Mouse (Mus musculus): Measurements from ENCODE around the gene Akap17b. TPM values are rescaled to one million over a fixed set of nuclear protein-coding genes. Genes with fewer than 3 reads are reported as not detected.
A peak's percentile ranks its signal among the peaks of the same experiment; 100 is the strongest.
"Not testable (repeated sequence)": the region's sequence is repeated elsewhere in the genome, so short reads cannot be mapped to it uniquely, and the experiment has no call there.

Gene Akap17b
- 4.2 and 7.4 TPM in 2 replicates for total RNA-seq (2017)

DNA sequence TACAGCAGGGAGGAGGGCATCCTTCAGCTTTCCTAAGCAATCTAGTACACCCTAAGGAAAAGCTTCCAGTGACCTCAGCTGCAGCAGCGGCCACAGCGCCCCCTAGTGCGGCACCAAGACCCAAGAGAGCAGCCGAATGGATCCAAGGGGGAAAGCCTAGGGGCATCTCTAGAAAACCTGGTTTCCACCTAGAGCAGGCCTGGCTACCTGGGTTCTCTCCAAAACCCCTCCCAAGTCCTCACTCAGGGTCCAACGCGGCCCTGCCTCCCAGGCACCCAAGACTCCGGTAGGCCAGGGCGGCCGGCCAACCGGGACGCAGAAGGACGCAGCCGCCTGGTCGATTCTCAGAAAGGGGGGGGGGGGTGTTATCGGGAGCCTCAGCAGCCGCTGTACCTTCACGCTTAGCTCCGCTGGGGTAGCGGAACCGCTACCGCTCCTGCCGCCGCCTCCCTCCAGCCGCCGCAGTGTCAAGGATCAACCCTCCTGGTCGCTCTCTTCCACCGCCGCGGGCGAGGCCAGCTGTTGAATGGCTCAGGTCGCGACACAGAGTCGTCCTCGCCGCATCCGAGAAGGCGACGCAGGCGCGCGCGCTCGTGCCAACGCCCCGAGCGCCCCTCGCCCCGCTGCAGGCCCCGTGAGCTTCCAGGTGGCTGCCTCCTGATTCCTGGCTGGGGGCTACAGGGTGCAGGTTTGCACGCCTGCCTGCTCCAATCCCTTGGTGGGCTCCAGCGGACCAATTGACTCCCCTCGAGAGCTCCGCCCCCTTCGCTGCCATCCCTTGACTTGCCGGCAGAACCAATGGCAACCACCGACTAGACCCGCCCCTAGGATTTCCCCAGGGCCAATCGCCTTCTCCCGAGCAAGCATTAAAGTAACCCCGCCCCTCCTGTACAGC, at the start of gene Akap17b:
Gene Akap17b, minus strand, starts transcription at position 739 of the 895 bp plus-strand sequence.
- peak; percentile 93 for ATAC-seq (ENCODE audit: extremely low read depth, insufficient number of reproducible peaks, low FRiP score, poor library complexity, severe bottlenecking)

DNA sequence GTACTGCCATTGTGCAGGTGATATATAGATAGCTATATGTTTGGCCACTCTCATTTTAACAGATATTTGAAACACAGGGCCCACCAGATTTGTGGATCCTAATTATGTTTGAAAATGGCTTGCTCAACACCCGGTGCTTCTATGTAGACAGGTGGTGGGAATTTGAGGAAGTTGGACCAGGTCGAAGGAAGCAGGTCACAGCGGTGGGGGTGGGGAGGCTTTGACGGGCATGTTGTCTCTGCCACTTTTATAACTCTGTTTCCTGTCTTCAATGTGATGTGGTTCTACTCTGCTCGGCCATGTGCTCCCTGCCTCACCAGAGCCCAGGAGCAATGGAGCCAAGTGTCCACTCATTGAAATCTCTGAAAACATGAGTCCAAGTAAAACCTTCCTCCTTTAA, 46.2 kb upstream of the Akap17b start:
- no peak for ATAC-seq (ENCODE audit: extremely low read depth, insufficient number of reproducible peaks, low FRiP score, poor library complexity, severe bottlenecking)

DNA sequence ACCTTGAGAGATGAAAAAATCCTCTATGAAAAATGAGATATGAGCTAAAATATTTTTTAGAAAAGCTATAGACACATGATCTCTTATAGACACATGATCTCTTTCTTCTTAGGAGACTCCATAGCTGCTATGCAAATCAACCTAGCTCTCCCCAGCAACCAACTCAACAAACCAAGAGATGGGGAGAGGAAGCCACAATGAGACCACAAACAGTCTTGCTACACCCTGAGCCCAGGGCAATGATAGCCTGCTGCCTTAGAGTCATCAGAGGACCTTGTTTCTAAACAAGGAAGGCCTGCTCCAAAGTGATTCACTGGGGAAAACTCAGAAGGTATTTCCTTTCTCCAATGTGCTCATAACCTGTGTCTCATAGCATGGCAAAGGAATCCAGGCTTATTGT, 44.5 kb upstream of the Akap17b start:
- ATAC-seq (ENCODE audit: extremely low read depth, insufficient number of reproducible peaks, low FRiP score, poor library complexity, severe bottlenecking), result no peak

DNA sequence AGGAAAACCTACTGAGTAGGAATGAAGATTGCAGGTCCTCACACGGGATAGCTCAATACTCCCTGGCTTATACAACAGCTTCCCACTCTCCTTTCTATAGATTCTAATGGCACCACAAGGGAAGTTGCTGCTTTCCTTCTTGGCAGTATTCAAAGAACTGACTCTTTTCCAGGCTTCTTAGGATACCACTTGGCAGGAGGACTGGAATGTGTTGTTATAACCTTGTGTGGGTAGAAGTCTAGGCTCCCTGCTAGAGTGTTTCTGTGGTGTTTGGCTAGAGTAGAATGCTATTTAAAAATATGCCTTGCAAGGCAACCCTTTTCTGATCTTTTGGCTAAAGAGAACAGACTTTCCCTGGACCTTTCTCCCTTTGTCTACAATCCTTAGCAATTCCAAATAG, 31.6 kb upstream of the Akap17b start:
- no peak for ATAC-seq (ENCODE audit: extremely low read depth, insufficient number of reproducible peaks, low FRiP score, poor library complexity, severe bottlenecking)

DNA sequence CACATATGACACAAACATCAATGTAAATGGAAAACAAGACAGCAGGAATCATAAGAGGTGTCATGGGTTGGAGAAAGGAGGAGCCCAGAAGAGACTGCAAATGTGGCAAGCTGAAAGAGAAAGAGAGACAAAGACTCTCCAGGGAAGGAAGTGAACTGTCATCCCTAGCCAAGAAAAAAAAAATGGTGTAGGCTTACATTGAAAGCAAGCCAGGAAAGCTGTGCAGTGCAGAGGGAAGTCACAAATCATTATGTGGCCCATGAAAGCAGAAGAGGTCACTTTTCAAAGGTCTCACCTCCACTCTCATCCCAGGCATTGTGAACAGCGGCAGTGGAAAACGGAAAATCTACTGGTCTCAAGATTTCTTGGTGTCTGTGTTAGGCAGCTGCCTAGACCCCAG, 27.5 kb upstream of the Akap17b start:
- ATAC-seq (ENCODE audit: extremely low read depth, insufficient number of reproducible peaks, low FRiP score, poor library complexity, severe bottlenecking), result no peak

DNA sequence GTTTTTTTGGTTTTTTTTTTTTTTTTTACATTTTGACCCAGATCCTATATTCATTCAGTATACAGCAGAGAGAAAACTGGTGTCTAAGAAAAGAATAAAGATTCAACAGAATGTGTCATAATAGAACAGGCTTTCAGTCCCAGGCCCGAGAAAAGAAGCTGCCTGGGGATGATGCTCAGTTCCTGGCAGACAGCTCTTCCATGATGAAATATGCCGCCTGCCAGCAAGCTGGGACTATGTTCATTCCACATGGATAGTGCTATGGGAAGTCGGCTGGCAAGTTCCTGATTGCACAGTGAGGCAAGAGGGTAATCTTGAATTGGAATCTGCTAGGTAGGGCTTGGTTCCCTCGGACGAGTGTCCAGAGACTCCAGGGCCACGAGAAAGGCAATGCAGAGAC, 5.1 kb downstream of the Akap17b start:
- ATAC-seq (ENCODE audit: extremely low read depth, insufficient number of reproducible peaks, low FRiP score, poor library complexity, severe bottlenecking), result no peak

DNA sequence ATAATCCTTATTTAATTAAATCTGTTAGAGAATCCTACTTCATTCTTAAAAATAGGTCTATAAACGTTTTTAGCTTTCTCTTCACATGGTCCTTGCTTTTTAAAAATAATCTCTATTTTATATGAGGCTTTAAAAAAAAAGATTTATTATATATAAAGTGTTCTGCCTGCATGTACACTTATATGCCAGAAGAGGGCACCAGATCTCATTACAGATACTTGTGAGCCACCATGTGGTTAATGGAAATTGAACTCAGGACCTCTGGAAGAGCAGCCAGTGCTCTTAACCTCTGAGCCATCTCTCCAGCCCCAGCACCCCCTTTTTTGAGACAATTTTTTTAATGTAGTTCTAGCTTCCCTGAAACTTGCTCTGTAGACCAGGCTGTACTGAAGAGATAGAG, 14.4 kb downstream of the Akap17b start:
- no peak for ATAC-seq (ENCODE audit: extremely low read depth, insufficient number of reproducible peaks, low FRiP score, poor library complexity, severe bottlenecking)

DNA sequence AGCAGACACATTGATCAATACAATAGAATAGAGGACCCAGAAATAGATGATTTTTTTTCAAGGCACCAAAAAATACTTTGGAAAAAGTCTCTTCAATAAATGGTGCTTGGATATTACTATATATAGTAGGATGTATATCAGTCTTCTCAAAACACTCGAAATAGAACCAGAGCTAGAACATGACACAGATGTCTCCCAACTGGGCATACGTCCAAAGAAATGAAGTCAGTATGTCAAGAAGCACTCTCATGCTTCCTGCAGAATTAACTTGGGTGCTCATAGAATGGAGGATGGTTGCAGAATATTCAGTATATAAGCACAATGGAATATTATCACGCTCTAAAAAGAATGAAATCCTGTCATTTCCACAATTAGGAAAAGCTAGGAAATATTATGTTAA, 17.1 kb downstream of the Akap17b start:
- ATAC-seq (ENCODE audit: extremely low read depth, insufficient number of reproducible peaks, low FRiP score, poor library complexity, severe bottlenecking), result no peak

DNA sequence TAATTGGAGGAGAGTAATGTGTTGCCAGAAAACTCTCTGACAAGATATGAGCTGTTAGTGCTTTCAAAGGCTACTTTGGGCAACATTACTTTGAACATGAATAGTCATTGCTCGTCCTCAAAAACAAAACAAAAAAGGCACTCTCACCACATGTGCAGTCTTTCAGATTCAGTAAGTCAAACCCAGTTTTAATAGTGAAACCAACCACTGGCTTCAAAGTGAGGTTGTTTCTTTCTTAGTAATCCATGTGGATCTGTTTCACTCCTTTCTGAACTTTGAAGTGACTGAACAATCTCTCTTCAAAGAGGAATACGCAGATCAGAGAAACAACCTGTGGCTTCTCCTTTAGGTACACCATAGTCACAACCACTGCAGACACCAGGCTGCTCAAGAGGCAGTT, 36.1 kb downstream of the Akap17b start:
- no peak for ATAC-seq (ENCODE audit: extremely low read depth, insufficient number of reproducible peaks, low FRiP score, poor library complexity, severe bottlenecking)

DNA sequence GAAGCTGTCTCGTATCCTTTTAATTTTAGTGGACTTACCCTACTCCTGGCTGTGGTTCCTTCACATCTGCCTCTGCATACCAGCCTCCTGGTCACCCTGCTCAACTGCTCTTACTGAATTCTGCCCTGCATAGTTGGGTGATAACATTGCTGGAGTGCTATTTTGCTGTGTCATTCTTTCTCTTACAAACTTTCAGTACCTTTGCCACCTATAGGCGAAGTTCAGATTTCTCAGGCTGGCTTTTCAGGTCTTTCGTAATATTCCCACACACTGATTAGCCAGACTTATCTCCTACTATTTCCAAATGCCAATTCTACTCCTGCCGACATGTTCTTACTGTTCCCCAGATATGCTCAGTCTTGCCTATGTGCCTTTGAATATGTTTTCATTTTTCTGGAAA, 41.2 kb downstream of the Akap17b start:
- no peak for ATAC-seq (ENCODE audit: extremely low read depth, insufficient number of reproducible peaks, low FRiP score, poor library complexity, severe bottlenecking)

DNA sequence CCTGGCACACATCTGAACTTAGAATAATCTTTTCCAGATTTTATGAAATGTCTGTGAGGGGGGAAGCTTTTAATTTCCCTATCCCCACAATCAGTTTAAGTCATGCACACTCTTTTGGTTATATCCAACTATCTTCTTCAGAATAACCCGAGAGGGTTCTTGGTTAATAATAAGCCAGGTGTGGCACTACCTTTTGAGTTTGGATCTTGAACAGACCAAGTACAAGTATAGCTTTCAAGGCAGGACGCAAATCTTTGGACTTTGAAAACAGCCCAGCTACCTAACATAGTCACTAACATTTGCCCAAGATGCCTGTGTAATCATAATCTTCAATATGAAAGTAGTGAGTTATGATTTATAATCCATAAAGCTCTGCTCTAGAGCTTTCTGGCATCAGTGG, 42.3 kb downstream of the Akap17b start:
- ATAC-seq (ENCODE audit: extremely low read depth, insufficient number of reproducible peaks, low FRiP score, poor library complexity, severe bottlenecking), result no peak

DNA sequence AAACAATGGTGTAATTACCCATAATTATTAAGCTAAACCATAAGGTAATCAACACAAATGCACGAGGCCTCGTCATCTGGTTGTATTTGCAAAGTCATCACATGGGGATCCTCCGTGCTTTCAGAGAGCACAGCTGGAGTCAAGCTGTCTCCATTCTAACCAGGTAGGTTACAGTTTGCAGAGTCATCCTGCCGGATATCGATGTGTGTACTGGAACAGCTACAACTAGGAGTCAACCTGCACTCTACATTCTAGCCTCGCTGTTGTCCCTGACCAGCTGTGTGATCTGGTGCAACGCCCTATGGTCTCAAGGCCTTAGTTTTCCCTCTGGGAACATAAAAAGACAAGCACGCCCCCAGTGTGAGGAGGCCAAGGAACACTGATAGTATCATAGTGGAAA, 45.1 kb downstream of the Akap17b start:
- ATAC-seq (ENCODE audit: extremely low read depth, insufficient number of reproducible peaks, low FRiP score, poor library complexity, severe bottlenecking), result no peak

DNA sequence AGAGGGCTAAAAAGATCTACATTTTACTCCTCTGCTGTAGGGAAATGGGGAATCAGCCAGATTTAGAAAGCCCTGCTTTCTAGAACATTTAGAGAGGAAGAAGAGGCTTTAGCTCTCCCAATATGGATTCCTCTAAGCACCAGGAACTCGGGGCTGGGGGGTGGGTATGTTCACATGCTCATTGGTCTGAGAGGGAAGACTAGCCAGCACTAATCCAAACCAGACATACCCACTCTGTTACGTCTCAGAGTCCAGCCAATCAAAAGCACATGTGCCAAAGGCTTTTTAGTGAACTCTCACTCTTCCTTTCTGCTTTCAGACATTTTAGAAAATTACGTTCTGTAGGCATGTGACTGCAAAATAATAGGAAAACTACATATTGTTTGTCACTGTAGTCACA, 45.5 kb downstream of the Akap17b start:
- no peak for ATAC-seq (ENCODE audit: extremely low read depth, insufficient number of reproducible peaks, low FRiP score, poor library complexity, severe bottlenecking)

DNA sequence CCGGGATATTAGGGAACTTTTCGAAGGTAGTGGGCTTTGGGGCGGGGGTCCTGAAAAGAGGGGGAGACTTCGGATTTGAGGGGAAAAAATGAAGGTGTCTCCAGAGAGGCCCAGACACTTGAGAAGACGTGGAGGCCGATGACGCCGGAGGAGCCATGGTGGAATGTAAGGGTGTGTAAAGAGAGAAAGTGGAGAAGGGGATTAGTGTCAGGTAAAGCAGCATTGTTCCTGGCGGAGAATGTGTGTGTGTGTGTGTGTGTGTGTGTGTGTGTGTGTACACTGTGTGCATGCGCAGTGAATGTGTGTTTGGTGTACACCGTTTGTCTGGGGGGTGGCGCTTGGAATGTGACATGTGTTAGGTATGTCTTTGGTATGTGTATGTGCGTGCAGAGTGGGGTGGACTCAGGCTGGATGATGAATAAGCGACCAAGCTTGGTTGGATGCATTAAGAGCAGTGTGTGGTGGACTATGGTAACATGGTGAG, 46.3 kb downstream of the Akap17b start:
- ATAC-seq (ENCODE audit: extremely low read depth, insufficient number of reproducible peaks, low FRiP score, poor library complexity, severe bottlenecking), result no peak

DNA sequence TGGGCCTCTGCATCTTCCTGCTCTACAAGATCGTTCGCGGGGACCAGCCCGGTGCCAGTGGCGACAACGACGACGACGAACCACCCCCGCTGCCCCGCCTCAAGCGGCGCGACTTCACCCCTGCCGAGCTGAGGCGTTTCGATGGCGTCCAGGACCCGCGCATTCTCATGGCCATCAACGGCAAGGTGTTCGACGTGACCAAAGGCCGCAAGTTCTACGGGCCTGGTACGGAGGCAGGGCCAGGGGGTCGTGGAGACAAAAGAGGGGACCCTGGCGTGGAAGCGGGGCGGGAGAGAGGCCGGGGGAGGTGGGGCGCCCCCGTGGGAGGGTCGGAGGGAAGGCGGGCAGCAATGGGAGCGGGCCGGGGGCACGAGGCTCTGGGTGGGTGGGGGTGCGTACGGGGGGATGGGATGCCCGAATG, 46.8 kb downstream of the Akap17b start:
- ATAC-seq (ENCODE audit: extremely low read depth, insufficient number of reproducible peaks, low FRiP score, poor library complexity, severe bottlenecking), result no peak

DNA sequence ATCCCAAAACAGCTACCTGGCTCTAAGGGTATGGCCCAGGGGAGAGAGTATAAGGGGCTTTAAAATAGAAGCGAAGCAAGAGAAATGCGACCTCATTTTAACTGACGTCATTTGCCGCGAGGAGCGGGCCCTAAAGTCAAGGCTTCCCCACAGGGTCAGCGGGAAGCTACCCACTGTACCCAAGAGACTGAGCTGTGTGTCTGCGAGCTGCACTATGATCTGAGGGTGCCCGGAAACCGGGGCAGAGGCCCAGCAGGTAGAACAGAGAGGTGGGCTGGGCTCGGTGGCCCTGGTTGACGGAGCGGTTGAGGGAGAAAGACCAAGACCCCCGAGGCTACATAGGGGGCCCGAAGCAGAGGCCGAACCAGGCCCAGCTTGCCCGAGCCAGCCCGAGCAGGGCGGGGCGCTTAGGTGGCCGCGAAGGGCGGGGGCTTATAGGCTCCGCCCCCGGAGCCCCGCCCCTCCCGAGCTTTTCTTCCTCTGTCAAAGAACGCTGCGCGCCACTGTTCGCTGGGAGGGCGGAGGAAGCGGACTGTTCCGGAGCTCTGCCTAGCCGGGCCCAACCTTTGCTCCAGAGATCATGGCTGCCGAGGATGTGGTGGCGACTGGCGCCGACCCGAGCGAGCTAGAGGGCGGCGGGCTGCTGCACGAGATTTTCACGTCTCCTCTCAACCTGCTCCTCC, 47.3 kb downstream of the Akap17b start, which contains the start of gene Pgrmc1:
Gene Pgrmc1, plus strand, starts transcription at position 500 of the 683 bp plus-strand sequence.
- ATAC-seq (ENCODE audit: extremely low read depth, insufficient number of reproducible peaks, low FRiP score, poor library complexity, severe bottlenecking), result peak; percentile 94

DNA sequence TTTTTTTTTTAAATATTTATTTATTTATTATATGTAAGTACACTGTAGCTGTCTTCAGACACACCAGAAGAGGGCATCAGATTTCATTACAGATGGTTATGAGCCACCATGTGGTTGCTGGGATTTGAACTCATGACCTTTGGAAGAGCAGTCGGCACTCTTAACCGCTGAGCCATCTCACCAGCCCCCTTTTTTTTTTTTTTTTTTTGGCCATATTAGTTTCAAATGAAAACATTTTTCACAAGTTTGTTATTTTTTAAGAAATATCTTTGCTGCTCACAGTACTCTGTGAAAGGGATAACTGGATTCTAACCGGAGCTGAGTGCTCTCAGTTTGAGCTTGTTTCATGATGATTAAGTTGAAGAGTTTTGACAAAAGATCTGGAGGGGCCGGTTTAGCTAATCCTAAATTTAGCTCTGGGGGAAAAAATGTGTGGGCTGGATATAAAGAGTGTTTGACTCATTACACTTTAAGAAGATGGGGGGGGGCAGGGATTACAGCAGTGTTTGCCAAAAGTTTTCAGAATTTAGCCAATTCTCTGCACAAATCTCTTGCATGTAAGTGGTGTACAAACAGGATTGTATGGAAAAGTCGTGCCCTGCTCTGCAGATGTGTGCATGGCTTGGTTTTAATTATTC, 48.6 kb downstream of the Akap17b start:
- ATAC-seq (ENCODE audit: extremely low read depth, insufficient number of reproducible peaks, low FRiP score, poor library complexity, severe bottlenecking), result not testable (repeated sequence)

DNA sequence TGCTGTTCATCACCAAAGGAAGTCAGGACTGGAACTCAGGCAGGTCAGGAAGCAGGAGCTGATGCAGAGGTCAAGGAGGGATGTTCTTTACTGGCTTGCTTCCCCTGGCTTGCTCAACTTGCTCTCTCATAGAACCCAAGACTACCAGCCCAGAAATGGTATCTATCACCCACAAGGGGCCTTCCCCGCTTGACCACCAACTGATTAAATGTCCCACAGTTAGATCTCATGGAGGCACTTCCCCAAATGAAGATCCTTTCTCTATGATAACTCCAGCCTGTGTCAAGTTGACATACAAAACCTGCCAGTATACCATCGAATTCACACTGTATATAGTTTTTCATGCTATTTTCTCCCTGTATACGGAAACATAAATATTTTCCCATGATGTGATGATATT, 49.9 kb downstream of the Akap17b start:
- ATAC-seq (ENCODE audit: extremely low read depth, insufficient number of reproducible peaks, low FRiP score, poor library complexity, severe bottlenecking), result no peak

DNA sequence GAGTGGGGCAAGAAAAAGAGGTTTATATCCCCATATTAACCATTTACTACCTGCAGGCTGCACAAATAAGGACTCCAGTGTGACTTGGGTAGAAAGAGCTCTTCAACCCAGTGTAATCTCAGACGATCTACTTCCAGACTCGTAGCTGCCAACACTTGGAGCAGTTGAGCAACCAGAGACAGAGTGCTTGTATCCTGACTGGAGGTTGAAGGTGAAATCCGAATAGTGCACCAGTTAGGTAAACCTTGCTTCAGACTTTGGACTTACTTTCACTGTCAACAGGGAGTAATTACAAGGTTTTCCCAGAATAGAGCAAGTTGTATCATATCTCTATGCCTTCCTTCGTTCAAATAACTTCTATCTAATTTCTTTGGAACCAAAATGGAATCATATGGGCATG, 53.7 kb downstream of the Akap17b start:
- ATAC-seq (ENCODE audit: extremely low read depth, insufficient number of reproducible peaks, low FRiP score, poor library complexity, severe bottlenecking), result no peak

DNA sequence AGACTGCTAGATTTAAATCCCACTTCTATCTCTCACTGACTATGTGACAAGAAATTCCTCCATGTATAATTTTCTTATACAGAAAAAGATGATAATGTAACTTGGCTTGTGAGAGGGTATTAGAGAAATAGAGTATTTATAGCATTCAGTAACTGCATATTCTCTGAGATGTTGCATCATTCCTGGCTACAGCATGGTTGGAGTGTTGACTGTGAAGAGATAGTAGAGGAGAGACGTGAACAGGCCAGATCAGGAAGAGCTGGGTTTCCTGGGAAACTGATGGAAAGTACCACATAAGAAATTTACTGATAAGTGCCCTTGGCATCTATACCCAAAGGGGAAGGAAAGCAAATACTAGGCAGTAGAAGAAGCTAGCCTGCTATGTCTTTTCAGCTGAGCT, 54.1 kb downstream of the Akap17b start:
- ATAC-seq (ENCODE audit: extremely low read depth, insufficient number of reproducible peaks, low FRiP score, poor library complexity, severe bottlenecking), result no peak

Data from neutrophil, adult 5-6 weeks (primary cell).